Mouse (Mus musculus) left cerebral cortex, postnatal 4 days (tissue): ENCODE results near the gene Atp7a. TPM values are rescaled to one million over a fixed set of nuclear protein-coding genes. Genes with fewer than 3 reads are reported as not detected.

ENCODE experiments used
- DNase-seq: peaks from one replicate; pipeline ENCODE4 v3.0.0-alpha.2; 2022
- intact Hi-C: fragments of 180-260 bp; cut with DNase I; formaldehyde crosslinking; loops from one replicate; pipeline ENCODE4 v1.15.1; 2025
- total RNA-seq, 2 experiments: library from RNA; stranded (reverse); gene quantifications; 2 replicates each; pipeline ENCODE4 v1.2.3; 2021

Atp7a gene
- total RNA-seq, 2 experiments from 2014 or later, result 12.1 to 14.2 TPM

DNA sequence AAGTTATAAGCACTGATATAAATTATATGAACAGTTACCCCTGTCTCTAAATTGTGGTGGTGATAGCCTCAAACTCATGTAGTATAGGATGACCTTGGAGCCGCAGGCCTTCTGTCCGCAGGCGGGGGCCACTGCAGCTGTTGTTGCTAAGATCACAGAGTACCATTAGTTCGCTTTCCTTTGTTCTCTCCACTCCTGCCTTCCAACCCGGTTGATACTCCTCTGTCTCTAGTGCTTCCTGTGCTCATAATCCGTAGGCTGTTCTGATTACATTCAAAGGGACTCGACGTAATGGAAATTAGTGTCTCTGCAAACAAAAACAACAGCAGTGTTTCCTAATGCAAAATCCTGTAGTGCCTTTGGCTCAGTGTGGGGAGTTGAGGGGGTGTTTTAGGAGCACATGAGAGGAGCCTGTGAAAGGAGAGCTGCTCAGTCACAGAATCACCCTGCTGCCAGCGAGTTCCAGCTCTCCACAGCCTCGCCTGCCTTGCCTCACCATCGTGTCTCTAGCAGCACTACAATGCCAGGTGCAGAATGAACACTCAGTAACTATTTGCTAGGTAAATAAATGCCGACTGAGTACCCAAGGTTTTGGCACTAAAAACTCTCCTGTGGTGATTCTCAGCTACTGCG lies 53.9 kb downstream of the Atp7a start:
- no peak for DNase-seq
- intact Hi-C loops, result no loop called here

DNA sequence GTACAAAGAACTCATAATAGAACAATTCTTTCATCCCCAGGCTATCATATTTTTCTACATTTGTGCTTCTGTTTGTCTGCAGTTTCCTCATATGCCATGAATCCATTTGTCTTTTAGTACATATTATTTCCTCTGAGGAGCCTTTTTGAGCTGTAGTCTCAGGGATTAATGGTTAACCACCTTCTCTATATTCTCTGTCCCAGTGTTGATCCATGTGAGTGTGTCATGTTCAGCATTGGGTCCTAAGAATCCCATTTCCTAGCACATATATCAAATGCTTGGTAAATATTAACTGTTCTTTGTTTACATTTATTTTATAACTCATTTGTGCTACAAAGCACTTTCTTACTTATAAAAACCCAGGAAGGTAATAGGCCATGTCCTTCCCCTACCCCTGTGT lies 55.4 kb downstream of the Atp7a start:
- intact Hi-C loops, result no loop called here
- DNase-seq, result no peak

DNA sequence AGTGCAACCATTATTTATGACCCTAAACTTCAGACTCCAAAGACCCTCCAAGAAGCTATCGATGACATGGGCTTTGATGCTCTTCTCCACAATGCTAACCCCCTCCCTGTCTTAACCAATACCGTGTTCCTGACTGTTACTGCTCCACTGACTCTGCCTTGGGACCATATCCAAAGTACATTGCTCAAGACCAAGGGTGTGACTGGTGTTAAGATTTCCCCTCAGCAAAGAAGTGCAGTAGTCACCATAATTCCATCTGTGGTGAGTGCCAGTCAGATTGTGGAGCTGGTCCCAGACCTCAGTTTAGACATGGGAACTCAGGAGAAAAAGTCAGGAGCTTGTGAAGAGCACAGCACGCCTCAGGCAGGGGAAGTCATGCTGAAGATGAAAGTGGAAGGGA lies 58.1 kb downstream of the Atp7a start:
- intact Hi-C loops, result no loop called here
- DNase-seq, result no peak

DNA sequence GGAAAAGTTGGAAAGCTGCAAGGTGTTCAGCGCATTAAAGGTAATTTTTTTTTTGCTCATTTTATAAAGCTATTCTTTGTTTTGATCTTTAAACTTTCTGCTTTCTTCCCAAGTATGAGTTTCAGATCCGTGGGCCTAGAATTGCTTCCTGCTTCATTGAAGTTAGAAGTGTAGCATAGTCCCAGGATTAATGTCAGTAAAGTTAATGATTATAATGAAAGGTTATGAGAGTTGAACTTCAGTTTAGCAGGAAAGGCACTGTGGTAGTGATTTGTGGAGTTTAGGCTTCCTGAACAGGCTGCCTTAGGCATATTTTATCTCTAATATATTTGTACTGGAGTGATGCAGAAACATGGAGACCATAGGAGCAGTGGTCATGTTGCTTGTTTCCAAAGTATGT lies 58.5 kb downstream of the Atp7a start:
- intact Hi-C loops, result no loop called here
- no peak for DNase-seq

DNA sequence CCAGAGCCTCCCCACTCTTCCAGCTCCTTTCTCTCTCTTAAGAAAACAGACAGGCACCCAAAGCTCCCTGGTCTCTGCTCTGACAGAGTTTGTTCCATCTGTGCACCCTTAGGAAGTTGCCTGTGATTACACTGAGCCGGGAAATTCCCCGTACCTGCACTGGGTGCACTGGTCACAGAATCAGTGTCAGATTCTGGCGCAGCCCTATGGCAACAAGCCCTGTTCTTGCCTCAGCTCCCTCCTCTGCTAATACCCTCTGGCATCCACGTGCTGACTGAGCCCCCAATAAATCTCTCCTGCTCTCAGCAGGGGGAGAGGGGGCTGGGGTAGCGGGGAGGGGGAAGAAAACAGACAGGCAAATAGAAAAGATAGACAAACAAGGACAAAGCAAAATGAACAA lies 65.9 kb downstream of the Atp7a start:
- intact Hi-C loops, result no loop called here
- DNase-seq, result no peak

DNA sequence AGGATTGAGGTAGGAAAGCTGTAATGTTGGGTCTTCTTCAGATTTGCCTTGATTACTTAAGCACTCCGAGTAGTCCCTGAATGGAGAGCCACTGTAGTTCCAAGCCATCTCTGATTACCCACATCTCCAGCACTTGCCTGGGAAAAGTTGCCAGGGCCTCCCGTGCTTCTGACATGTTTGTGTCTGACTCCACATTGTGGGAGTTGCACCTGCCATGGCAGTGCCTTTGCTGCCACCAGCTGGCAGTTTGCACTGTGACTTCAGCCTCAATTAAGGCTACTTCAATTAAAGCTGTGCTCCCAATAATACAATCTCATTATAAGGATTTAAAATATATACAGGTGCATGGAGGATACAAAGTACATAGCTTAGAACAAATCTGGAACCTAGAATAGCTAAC lies 78.4 kb downstream of the Atp7a start:
- DNase-seq, result peak; percentile 28
- intact Hi-C loops, result no loop called here

DNA sequence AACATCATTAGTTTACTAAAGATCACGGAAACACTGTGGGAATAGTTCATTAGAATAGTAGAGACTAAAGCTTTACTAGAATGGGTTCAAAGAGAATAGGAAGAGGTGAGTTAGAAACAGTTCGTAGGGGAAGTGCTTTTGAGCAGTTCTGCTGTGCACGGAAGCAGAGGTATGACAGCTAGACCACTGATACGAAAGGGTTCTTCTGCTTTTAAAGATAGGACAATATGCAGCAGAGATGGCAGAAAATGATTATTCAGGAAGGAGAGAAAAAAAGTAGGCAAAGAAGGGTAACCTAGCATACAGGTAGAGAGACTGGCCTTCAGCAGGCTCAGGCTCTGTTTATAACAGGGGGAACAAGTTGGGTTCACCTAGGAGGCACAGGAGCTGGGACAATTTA lies 86.8 kb downstream of the Atp7a start:
- DNase-seq, result no peak
- intact Hi-C loops, result no loop called here

DNA sequence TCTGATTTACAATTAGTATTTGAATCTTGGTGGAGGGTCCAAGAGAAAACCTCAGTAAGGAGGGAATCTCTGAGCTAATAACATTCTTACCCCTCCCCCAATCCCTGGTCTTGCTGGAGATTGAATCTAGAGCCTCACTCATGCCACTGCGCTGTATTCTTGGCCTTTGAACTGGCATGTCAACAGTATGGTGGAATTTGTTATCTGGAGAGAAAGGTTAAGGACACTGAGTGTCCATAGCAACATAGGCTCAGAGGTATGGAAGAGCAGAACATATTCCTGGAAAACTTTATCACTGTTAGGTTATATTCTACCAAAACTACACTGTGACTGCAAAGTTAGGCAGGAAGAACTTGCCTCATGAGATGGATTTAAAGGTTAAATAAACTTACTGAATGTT lies 87.6 kb downstream of the Atp7a start:
- no peak for DNase-seq
- intact Hi-C loops, result no loop called here

DNA sequence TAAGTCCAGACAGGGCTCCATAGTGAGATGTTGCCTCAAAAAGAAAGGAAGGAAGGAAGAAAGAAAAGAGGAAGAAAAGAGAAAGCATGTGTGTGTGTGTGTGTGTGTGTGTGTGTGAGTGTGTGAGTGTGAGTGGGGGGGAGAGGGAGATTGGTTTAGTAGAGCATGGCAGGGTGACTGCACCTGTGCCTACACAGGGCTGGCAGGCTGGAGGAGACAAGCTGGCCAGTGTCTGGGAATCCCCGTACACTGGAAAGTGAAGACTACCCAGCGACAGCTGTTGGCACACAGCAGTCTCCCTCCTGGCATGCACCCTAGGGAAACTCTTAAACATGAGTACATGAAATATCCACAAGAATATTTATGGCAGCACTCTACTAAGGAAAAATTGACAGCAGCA lies 95.7 kb downstream of the Atp7a start:
- no peak for DNase-seq
- intact Hi-C loops, result no loop called here

DNA sequence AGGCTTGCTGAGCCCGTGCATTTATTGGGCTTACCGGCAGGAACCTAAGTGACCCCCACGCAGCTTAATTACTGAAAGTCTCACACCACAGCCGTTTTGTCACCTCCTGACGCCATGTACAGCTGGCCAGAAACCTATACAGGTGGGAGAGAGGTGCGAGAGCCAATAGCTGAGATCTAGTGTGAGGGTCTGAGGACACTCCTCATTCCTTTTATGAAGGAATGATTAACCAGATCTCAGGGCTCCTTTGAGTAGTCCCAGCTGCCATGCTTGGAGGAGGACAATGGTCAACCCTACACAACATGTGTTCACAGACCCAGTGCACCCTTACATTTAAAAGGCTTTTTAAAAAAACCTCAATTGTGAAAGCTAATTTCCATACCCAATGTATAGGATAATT lies 101.2 kb downstream of the Atp7a start:
- intact Hi-C loops, result no loop called here
- DNase-seq, result no peak

DNA sequence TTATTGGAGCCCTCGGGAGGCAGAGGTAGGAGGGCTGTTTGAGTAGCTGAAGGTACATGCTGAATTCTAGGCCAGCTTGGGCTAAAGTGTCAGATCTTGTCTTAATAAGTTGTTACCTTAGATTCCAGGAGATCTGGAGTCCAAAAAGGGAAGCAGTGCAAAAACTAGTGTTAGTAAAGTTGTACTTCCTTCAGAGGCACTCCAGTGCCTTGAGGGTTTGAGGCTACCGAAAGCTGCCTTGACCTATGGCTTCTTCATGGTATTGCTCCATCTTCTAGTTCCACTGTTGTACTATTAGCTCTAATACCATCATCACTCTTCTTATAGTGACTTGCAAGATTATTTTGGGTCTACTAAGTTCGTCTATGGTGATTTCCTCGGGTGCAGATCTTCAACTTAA lies 102.8 kb downstream of the Atp7a start:
- no peak for DNase-seq
- intact Hi-C loops, result no loop called here

DNA sequence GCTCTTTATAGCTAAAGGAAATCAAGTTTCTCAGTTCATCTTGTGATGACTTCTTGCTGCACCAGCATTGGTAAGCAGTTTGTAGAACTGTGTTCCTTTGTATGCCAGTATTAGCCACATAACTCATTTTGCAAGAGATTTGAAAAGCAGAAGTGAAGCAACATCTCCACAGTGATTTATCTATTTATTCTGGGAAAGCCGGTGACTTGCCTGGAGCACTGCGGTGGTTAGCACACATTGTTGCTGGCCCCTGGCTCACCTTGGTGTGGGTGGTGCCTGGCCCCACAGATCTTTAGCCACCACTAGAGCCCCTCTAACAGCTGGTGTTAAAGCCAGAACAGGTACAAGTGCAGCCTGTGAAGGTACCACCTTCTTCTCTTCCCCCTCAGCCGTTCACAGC lies 107.8 kb downstream of the Atp7a start:
- DNase-seq, result no peak
- intact Hi-C loops, result no loop called here

DNA sequence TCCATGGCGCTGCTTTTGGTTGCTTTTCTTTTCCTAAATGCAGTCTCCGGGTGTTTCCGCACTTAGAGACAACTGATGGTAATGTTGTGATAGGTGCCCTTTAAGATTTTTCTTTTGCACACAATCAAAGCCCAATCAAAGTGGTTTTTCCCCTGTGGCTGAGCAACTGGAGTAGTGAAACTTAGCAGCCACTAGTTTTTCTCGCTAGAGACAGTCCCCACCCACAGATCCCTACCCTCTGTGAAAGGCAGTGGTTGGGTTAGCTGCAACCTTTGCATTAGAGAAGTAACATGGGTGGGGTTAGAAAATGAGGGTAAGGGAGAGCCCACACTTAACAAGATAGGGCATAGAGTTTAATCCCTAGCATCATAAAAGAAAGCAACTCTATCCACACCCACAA lies 108.4 kb downstream of the Atp7a start:
- no peak for DNase-seq
- intact Hi-C loops, result no loop called here

DNA sequence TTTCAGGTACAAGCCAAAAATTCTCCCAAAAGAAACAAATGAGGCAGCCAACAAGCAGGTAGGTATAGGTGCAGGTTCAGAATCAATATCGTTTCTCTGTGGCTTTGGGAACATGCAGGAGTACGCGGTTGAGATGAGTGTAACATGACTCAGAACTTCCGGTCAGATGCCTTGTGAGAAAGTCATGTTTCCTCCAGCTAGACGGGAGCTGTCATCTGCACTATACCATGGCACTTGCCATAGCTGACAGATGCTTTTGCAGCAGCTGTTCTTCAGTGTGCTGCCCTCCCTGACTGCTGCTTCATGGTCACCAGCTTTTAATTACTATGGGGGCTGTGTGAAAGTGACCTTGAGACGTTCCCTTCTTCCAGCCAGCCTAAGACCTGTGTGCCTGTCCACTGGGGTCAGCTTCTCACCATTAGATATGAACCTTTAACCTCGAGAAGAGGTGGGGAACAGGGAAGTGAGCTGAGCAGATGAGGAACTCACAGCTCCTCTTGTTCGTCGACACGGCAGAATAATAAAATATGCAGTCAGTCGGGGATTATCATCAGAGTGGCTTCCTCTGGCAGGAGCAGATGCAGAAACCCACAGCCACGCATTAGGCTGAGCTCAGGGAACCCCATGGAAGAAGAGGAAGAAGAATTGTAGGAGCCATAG lies 109.0 kb downstream of the Atp7a start:
- no peak for DNase-seq
- intact Hi-C loops, result no loop called here

DNA sequence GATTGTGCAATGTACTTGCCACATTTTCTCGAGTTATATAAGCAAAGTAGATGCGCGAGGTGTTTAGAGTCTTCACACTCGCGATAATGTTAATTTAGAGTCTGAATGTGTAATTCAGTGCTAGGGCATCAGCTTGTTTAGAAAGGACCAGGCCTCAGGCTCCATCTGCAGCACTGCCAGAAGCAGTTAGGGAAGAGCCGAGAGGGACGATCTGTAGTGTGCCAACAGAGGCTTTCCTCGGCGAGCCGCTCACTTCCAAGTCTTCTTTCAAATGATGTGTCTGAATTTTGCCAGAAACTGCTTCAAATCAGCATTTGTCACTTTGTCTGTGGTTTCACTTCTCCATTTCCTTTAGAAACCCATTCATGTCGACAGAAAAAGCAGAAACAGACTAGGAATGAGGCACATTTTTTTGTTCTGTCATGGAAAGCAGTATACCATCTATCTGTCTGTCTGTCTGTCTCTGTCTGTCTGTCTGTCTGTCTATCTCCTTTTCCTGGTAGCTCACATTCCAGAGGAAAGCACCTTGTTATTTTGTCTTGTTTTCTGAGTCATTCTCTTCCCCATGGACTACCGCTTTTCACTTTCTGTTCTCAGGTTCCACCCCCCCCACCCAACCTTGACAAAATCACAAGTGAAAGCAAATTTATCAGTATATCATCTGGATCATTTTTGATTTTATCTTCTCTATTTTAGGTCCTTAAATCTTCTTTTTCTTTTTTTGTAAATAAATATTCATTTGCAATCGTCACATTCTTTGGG lies 112.4 kb downstream of the Atp7a start:
- DNase-seq, result no peak
- intact Hi-C loops, result no loop called here

DNA sequence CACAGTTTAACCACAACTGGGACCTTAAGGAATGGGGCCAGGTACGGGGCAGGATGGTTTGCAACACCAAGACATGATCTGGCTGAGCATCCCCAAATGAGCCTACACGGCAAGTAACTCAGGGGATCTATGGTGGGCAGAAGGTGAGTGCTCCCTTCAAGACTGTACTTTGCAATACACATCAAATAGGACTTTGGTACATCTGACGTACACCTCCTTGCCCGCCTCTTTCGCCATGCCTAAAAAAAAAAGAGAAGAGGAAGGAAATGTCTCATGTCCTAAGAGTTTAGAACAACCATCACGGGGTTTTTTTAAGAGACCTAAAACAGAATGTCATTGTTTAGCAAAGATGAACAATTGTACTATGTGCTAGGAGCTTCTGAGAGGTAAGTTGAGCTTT lies 115.9 kb downstream of the Atp7a start, which contains the start of gene Tlr13:
Gene Tlr13, plus strand, starts transcription at position 269 of the 400 bp plus-strand sequence.
- intact Hi-C loops, result no loop called here
- DNase-seq, result no peak

DNA sequence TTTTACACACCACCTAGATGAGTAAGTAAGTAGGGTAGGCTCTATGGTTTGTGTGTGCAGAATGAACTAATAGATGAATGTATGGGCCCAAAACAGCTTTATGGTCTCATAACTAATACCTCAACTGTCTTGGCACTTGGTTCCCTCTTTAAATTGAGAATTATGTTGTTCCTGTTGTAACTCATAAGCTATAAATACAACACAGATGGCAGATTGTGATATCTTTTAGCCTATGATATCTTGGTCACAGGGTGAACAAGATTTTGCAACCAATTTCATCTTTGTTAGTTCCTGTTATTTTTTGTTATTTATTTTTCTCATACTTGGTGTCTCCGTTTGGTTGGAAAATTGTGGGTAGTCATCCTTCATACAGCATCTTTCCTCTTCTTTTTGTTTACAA lies 121.1 kb downstream of the Atp7a start:
- intact Hi-C loops, result no loop called here
- no peak for DNase-seq

DNA sequence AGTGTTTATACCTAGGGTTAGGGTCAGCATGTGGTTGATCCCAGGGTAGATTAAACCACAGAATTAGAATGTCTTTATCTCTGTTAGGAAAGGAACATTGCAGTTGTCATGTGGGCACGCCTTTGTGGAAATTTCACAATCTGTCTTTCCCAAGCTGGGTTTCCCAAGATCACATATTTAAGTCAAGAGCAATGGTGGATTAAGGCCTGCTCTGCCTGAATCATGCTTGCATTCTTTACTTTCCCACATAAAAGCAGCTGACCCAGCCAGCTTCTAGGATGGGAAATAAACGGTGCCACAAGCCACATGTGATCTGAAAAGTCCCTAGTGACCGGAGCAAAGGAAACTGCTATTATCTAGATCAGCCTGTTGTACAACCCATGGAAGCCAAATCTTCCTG lies 122.4 kb downstream of the Atp7a start:
- intact Hi-C loops, result no loop called here
- no peak for DNase-seq

DNA sequence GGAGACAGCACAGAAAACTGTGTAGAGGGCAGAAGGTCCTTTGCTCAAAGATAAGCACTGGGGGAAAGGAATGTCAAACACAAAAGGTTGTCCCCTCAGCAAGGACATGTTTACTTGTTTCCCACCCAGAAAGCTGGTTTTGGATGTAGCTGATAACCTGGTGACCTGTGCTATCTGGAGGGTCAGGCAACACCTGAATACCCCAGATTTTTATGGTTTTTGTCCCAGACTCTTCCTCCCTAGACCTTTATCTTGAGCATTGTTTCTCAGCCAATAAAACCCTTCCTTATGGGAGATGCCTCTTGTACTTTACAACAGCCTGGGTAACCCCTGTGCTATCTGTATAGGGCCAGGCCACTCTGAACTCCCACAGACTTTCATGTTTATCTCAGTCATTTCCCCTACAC lies 127.1 kb downstream of the Atp7a start:
- intact Hi-C loops, result no loop called here
- DNase-seq, result no peak

DNA sequence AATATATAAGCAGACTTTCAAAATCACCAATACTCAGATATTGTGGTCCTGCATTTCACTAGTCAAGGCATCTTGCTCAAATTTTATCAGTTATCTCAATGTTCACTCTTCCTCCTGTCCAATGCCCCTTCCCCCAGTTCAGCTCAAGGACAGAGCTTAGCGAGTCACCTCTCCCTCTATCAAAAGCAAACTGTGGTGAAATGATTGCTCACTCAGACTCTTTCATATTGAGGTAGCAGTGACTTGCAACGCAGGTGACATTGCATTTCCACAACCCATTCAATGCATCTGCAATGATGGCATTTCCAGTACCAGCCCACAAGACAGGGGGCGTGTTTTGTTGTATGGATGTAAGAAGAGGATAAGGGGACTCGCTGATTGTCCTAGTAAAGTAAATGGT lies 128.8 kb downstream of the Atp7a start:
- intact Hi-C loops, result no loop called here
- no peak for DNase-seq

DNA sequence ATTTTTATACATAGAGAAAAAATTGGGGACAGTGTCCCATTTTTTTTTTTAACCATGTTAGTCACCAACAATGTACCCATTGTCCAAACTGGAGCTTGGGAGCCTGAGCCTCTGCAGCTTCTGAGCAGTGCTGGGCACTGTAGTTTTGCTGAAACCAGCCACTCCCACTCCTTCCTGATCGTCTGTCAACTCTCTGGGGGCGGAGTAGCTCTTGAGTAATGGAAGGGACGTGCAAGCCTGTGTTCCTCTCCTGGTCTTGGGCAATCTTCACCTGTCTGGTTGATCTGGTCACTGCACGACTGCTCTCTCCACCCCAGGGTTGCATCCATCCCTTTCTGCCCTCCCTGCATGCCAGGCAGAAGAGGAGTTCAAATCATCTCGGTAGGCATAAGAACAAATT lies 136.9 kb downstream of the Atp7a start:
- intact Hi-C loops, result no loop called here
- no peak for DNase-seq

DNA sequence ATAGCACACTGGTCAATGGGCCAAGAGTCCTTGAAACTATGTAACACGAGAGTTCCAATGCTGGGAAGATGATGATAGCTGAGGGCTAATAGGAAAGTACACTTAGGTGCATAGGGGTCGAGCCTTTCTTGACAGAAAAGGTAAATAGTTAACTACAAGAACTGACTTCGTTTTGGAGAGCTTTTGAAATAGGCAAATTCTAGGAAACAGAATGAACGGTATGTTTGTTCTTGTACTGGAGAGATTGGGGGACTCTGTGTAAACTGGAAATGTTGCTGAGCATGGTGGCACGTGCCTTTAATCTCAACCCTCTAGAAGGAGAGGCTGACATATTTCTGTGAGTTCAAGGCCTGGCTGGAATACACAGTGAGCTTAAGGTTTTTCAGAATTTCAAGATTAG lies 137.5 kb downstream of the Atp7a start:
- DNase-seq, result no peak
- intact Hi-C loops, result no loop called here
